Mouse (Mus musculus) spleen, adult 2 months (tissue): ENCODE data around the gene Slc12a8. TPM values are rescaled to one million over a fixed set of nuclear protein-coding genes. Genes with fewer than 3 reads are reported as not detected.

Source experiments
- DNase-seq, 2 experiments: peaks; one replicate each; pipeline versions ENCODE4 v3.0.0 to v3.0.0-alpha.2; 2012 to 2021; ENCODE audit warnings: low spot score in 2 of 2, low read depth in 1 of 2
- H3K27ac ChIP-seq: fragments of 200-500 bp; 2 replicates; pipeline ENCODE4 v1.5.1; 2012; ENCODE audit warnings: low read length, inconsistent platforms; ENCODE audit not compliant: insufficient read depth
- H3K27me3 ChIP-seq: fragments of 200-500 bp; 2 replicates; pipeline ENCODE4 v1.6.1; 2012; ENCODE audit warnings: mild to moderate bottlenecking, moderate library complexity, low read length, inconsistent platforms; ENCODE audit not compliant: control insufficient read depth, insufficient read depth
- H3K36me3 ChIP-seq: fragments of 200-500 bp; 2 replicates; pipeline ENCODE4 v1.6.1; 2012; ENCODE audit warnings: mild to moderate bottlenecking, low read length, inconsistent platforms; ENCODE audit not compliant: control insufficient read depth, insufficient read depth
- H3K4me1 ChIP-seq: fragments of 200-500 bp; 2 replicates; pipeline ENCODE4 v1.6.1; 2011; ENCODE audit warnings: inconsistent platforms; ENCODE audit not compliant: control insufficient read depth, insufficient read depth, insufficient read length
- H3K4me3 ChIP-seq: fragments of 200-500 bp; 2 replicates; pipeline ENCODE4 v1.5.1; 2011; ENCODE audit warnings: mild to moderate bottlenecking, inconsistent platforms; ENCODE audit not compliant: insufficient read depth, insufficient read length; ENCODE audit errors: extremely low read depth
- CTCF ChIP-seq: fragments of 200-500 bp; IDR thresholded peaks from 2 replicates; pipeline ENCODE4 v1.5.1; 2011; ENCODE audit warnings: mild to moderate bottlenecking, inconsistent platforms; ENCODE audit not compliant: insufficient read depth, insufficient read length, insufficient replicate concordance; ENCODE audit errors: extremely low read depth
- POLR2A ChIP-seq: fragments of 200-500 bp; IDR thresholded peaks from 2 replicates; pipeline ENCODE4 v1.6.1; 2011; ENCODE audit warnings: low read depth, low read length, inconsistent platforms
- WGBS: fragments of 180-500 bp; shearing (Covaris S2); methylation state at CpG from one replicate; pipeline ENCODE4 v1.1.7; 2018; 5-methylcytosine and 5-hydroxymethylcytosine counted together
- polyA plus RNA-seq: library from polyadenylated mRNA; depleted of rRNA; stranded (reverse); fragments of >200 nt; gene quantifications from 2 replicates; pipeline ENCODE4 v1.2.3, GENCODE M21; 2012

The Slc12a8 gene
- polyA plus RNA-seq, 1 experiment: 1.2 TPM

DNA sequence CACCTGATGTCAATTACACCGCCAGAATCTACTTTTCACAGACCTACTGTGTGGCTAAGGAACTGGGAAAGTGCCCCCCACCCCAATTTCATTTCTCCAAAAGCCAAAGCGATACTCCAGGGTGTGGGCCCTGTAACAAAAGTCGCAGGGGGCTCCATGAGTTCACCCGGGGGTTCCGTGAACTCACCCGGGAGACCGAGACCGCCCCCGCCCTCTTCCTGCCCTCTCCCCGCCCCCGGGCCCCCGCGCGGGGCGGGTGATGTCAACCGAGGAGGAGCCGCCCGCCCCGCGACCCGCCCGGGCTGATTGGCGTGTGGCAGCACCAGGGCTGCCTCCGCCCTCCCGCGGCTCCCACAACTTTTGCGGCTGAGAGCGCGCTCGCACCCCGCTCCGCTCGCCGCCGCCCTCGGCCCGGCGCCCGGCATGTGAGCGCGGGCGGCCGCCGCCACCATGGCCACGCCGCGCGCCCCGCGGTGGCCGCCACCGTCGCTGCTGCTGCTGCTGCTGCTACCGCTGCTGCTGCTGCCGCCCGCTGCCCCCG lies 167.1 kb downstream of the Slc12a8 start, which contains the start of gene Heg1:
Heg1 (plus strand) TSS at position 209 of the 541 bp plus-strand sequence.
- WGBS: 2% methylated on average over 43 of the region's 57 CpGs
- Histone ChIP-seq H3K36me3 (no peaks in the 10 kb centered on the region), H3K27ac (peak within 1 kb of the TSS; percentile 91), H3K27me3 (no peaks in the 10 kb centered on the region), H3K4me1 (peaks cover 25% of the 10 kb centered on the region), H3K4me3 (peak within 1 kb of the TSS; percentile 60)
- TF ChIP-seq POLR2A: peak; percentile 30
- TF ChIP-seq CTCF: no peak
- DNase-seq: peak; percentile 42 to 82

DNA sequence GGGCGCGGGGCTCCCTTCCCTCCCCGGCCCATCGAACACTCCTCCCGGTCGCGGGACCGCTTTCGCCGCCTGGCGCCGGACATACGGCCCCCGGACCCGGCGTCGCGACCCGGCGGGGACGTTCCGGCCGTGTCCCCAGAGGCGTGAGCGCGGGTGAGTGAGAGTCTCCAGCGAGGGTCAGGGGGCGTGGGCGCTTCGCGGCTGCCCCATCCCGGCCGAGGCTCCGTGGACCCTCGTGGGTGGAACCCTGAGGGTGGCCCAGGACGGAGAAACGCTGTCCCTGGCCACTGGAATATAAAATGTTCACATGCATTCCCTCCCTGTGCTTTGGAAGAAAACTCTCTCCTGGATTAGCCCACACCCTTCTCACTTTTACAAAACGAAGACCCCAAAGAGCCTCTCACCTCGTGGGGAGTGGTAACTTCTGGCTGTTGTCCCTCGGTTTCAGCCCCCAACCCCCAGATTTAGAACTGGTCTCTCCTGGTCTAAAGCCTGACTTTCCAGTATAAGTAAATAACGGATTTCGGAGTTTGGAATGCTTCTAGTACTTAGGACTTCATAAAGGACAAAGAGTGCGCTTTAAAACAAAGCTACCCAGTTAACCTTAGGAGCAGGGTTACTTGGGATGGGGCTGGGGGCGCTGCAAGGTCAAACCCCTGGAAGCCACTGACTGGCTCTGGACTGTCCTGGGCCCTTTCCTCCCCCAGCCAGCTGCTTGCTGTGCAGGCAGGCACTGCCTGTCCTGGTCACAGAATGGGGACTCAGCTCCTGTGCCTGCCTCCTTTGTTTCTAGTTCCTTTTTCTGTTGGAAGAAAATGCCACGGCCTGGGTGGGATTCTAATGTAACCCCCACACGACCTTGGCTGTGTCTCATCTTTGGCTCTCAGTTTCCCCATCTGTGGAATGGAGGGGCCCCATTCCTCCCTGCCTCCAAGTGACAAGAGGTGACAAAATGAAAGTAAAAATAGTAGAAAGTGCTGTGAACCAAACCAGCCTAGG lies 167.9 kb downstream of the Slc12a8 start:
- H3K4me1 ChIP-seq: peaks cover 25% of the 10 kb centered on the region
- H3K36me3 ChIP-seq: no peaks in the 10 kb centered on the region
- no peak for DNase-seq
- WGBS: under 1% methylated on average over 44 of the region's 46 CpGs
- TF ChIP-seq POLR2A: no peak
- no peak for TF ChIP-seq CTCF
- H3K27me3 ChIP-seq: no peaks in the 10 kb centered on the region
- peak overlapping the region; percentile 91 for H3K27ac ChIP-seq
- peak overlapping the region; percentile 60 for H3K4me3 ChIP-seq

DNA sequence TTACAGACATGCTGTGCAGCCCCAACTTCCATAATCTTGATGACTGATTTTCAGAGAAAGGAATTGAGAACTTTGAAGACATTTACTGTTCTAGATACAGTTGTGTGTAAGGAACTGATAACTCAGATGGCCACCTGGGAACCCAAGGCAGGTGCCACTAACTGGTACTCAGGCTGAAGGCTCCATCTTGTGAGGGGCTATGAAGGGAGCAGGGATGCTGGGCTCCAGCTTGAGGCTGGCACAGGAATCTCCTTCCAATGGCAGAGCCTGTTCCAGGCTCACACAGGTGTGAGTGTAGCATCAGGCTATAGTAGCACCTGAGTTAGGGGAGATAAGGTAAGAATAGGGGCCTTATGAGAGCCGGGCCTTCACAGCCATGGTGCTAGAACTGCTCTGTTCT lies 168.9 kb downstream of the Slc12a8 start:
- no peak for DNase-seq
- H3K27me3 ChIP-seq: no peaks in the 10 kb centered on the region
- no peaks in the 10 kb centered on the region for H3K36me3 ChIP-seq
- peaks cover 31% of the 10 kb centered on the region for H3K4me1 ChIP-seq
- 83% methylated on average over 1 of the region's 1 CpGs for WGBS
- H3K4me3 ChIP-seq: peak overlapping the region; percentile 60; the same call in 1 of the 2 replicates
- no peak for TF ChIP-seq CTCF
- no peak for TF ChIP-seq POLR2A
- H3K27ac ChIP-seq: peak overlapping the region; percentile 91; the same call in 1 of the 2 replicates

DNA sequence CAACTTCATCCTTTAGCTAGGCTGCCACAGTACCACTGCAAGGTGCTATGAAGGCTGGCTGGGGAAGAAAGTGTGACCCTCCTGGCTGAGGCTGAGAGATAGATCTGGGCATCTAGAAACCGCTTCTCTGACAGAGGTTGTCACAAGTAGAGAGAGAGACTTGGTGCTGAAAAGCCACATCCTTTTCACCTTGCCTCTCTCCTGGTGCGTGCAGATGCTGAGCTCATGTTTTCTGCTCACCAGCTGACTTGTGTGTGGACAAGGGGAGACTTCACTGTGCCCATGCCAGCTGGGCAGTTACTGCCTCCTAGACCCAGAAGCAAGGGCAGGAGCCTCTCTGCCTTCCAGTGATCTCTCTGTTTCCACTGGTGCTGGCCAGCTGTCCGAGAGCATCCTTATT lies 170.6 kb downstream of the Slc12a8 start:
- peak overlapping the region; percentile 40 for H3K27ac ChIP-seq
- TF ChIP-seq POLR2A: no peak
- no peak for TF ChIP-seq CTCF
- no peaks in the 10 kb centered on the region for H3K27me3 ChIP-seq
- peak overlapping the region; percentile 2; the same call in 1 of the 2 replicates for H3K4me3 ChIP-seq
- peaks cover 42% of the 10 kb centered on the region for H3K4me1 ChIP-seq
- DNase-seq: peak; percentile 26
- no peaks in the 10 kb centered on the region for H3K36me3 ChIP-seq
- 21% methylated on average over 3 of the region's 3 CpGs for WGBS

DNA sequence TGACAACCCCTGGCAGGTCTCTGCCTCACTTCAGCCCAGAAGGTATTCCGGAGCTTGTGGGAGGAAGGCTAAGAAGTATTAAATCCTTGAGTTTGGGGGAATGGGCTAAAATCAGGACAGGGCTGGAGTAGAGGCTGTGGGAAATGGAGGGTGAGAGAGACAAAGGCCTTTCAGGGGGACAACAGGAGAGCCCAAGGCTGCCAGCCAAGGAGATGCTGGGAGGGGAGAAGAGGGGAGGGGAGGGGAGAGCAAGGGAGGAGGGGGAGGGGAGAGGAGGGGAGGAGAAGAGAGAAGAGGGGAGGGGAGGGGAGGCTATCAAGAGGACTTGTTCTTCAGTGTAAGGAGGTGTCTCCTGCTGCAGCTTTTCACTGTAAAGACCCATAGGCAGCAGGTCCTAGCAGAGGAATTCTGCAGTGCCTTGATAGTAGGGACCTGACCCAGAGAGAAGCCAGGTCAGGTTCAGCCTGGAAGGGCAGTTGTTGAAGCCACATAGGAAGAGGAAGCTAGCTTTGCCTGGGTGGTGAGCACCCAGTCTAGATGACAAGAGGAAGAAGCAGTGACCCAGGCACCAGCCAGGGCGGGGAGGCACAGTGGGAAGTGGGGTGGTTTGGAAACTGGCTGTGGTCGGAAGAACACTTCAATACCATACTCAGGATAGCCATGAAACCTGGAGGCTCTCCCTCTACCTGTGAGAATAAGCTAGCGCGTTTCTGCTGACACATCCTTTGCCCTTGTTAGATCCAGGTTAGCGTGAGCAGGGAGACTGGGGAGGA lies 174.0 kb downstream of the Slc12a8 start:
- TF ChIP-seq CTCF: no peak
- no peak for TF ChIP-seq POLR2A
- peak; percentile 51 to 80 for DNase-seq
- Histone ChIP-seq H3K27me3 (no peaks in the 10 kb centered on the region), H3K4me3 (peak overlapping the region; percentile 14; the same call in 1 of the 2 replicates), H3K36me3 (no peaks in the 10 kb centered on the region), H3K27ac (peak overlapping the region; percentile 59), H3K4me1 (peaks cover 58% of the 10 kb centered on the region)
- WGBS: 23% methylated on average over 6 of the region's 6 CpGs

DNA sequence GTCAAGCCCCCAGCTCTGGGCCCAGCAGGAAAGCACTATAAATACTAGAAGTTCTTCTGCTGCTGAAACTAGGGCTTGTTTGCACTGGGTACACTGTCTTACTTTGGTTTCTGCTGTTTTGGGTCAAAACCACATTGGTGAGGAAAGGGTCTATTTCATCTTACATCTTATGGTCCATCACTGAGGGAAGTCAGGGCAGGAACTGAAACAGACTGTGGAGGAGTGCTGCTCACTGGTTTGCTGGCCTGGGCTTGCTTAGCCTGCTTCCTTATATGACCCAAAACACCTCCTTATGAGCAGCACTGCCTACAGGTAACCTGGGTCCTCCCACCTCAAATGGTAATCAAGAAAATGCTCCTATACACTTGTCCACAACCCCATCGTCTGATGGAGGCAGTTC lies 176.4 kb downstream of the Slc12a8 start:
- H3K27ac ChIP-seq: peak overlapping the region; percentile 25
- no peaks in the 10 kb centered on the region for H3K36me3 ChIP-seq
- no peak overlapping the region for H3K4me3 ChIP-seq
- H3K4me1 ChIP-seq: peaks cover 59% of the 10 kb centered on the region; the same call in 1 of the 2 replicates
- 89% methylated on average over 1 of the region's 1 CpGs for WGBS
- TF ChIP-seq CTCF (no peak), POLR2A (no peak)
- H3K27me3 ChIP-seq: no peaks in the 10 kb centered on the region
- peak in 1 of 2 experiments; percentile 26 for DNase-seq
